Mouse (Mus musculus) CH12.LX (cell line): ENCODE data around the gene Ints6.

Experiments used
- CHD2 ChIP-seq: IDR thresholded peaks from 2 replicates; pipeline ENCODE4 v1.6.1; 2011; ENCODE audit warnings: low read length, improper control_type of control experiment
- CTCF ChIP-seq, 2 experiments: IDR thresholded peaks in 1 of 2; conservative IDR thresholded peaks in 1 of 2; 2 replicates each; pipeline ENCODE4 v1.5.1; 2011 to 2012; ENCODE audit warnings: low read depth in 2 of 2, low read length in 2 of 2, improper control_type of control experiment in 1 of 2, inconsistent platforms in 1 of 2, mild to moderate bottlenecking in 1 of 2, moderate library complexity in 1 of 2
- E2F4 ChIP-seq: IDR thresholded peaks from 2 replicates; pipeline ENCODE4 v1.6.1; 2011; ENCODE audit warnings: low read depth, low read length, improper control_type of control experiment; ENCODE audit not compliant: insufficient replicate concordance
- EP300 ChIP-seq: IDR thresholded peaks from 2 replicates; pipeline ENCODE4 v1.6.1; 2011; ENCODE audit warnings: low read length, improper control_type of control experiment
- GABPA ChIP-seq: IDR thresholded peaks from 2 replicates; pipeline ENCODE4 v1.6.1; 2012; ENCODE audit warnings: low read depth, low read length, improper control_type of control experiment, inconsistent platforms; ENCODE audit not compliant: insufficient replicate concordance
- HCFC1 ChIP-seq: IDR thresholded peaks from 2 replicates; pipeline ENCODE4 v1.6.1; 2012; ENCODE audit warnings: low read depth, mild to moderate bottlenecking, inconsistent platforms, low read length, improper control_type of control experiment
- MXI1 ChIP-seq: IDR thresholded peaks from 2 replicates; pipeline ENCODE4 v1.6.1; 2011; ENCODE audit warnings: mild to moderate bottlenecking, low read depth, low read length, improper control_type of control experiment
- MYC ChIP-seq: IDR thresholded peaks from 2 replicates; pipeline ENCODE4 v1.6.1; 2011; ENCODE audit warnings: low read depth, mild to moderate bottlenecking, improper control_type of control experiment, low read length
- POLR2A ChIP-seq: IDR thresholded peaks from 2 replicates; pipeline ENCODE4 v1.6.1; 2011; ENCODE audit warnings: low read depth, mild to moderate bottlenecking, improper control_type of control experiment, low read length
- POLR2AphosphoS2 ChIP-seq: IDR thresholded peaks from 2 replicates; pipeline ENCODE4 v1.6.1; 2011; ENCODE audit warnings: low read depth, low read length, improper control_type of control experiment
- RCOR1 ChIP-seq: conservative IDR thresholded peaks from 2 replicates; pipeline ENCODE4 v1.6.1; 2012; ENCODE audit warnings: low read depth, mild to moderate bottlenecking, inconsistent platforms, low read length, improper control_type of control experiment
- USF2 ChIP-seq: conservative IDR thresholded peaks from 2 replicates; pipeline ENCODE4 v1.6.1; 2011; ENCODE audit warnings: low read depth, low read length, improper control_type of control experiment

- no peak; the same call in 1 of the 2 replicates for TF ChIP-seq MXI1
- TF ChIP-seq CTCF (conservative IDR thresholded peaks at IDR 0.05 in 1 of 2, IDR thresholded peaks at IDR 0.05 in 1 of 2; ENCODE audit: low read depth in 2 of 2, low read length in 2 of 2), result no peak
- no peak for TF ChIP-seq GABPA
- TF ChIP-seq CHD2, result peak; percentile 76
- no peak for TF ChIP-seq POLR2A
- TF ChIP-seq HCFC1, result no peak
- TF ChIP-seq POLR2AphosphoS2, result no peak
- no peak for TF ChIP-seq RCOR1
- no peak for TF ChIP-seq E2F4
- no peak for TF ChIP-seq EP300
- no peak for TF ChIP-seq USF2
- TF ChIP-seq MYC, result no peak
Observed at GRCm38 (mm10) chr14:62751479-62751878, 9.5 kb downstream of the Ints6 start.
